Mouse (Mus musculus) intestine, postnatal 0 days (tissue): ENCODE measurements around the gene Gm21671. TPM values are rescaled to one million over a fixed set of nuclear protein-coding genes. Genes with fewer than 3 reads are reported as not detected.
"Not testable (repeated sequence)": the region's sequence is repeated elsewhere in the genome, so short reads cannot be mapped to it uniquely, and the experiment has no call there.

Experiments
- ATAC-seq: fragments of 200-750 bp; cut with Nextera tagmentation; 2 replicates; pipeline ENCODE4 v1.8.0; 2017; ENCODE audit warnings: mild to moderate bottlenecking, moderate TSS enrichment, moderate library complexity
- H3K27ac ChIP-seq: fragments of 300-500 bp; sonication (generic); 2 replicates; pipeline ENCODE4 v1.5.1; 2014; ENCODE audit warnings: mild to moderate bottlenecking, low read depth, low read length, moderate library complexity
- H3K27me3 ChIP-seq: fragments of 300-500 bp; sonication (generic); replicated peaks from 2 replicates; pipeline ENCODE4 v1.6.1; 2014; ENCODE audit warnings: low read length, mixed read lengths; ENCODE audit not compliant: control insufficient read depth, insufficient read depth
- H3K36me3 ChIP-seq: fragments of 300-500 bp; sonication (generic); 2 replicates; pipeline ENCODE4 v1.6.1; 2014; ENCODE audit warnings: mild to moderate bottlenecking, moderate library complexity; ENCODE audit not compliant: control insufficient read depth, insufficient read depth
- H3K4me1 ChIP-seq: fragments of 300-500 bp; sonication (generic); replicated peaks from 2 replicates; pipeline ENCODE4 v1.6.1; 2014; ENCODE audit warnings: antibody characterized with exemption, low read length, mixed read lengths; ENCODE audit not compliant: control insufficient read depth, insufficient read depth
- H3K4me2 ChIP-seq: fragments of 300-500 bp; sonication (generic); replicated peaks from 2 replicates; pipeline ENCODE4 v1.6.1; 2014; ENCODE audit warnings: low read depth, mild to moderate bottlenecking, moderate library complexity
- H3K4me3 ChIP-seq: fragments of 300-500 bp; sonication (generic); 2 replicates; pipeline ENCODE4 v1.5.1; 2014; ENCODE audit warnings: low read depth, low read length
- H3K9ac ChIP-seq: fragments of 300-500 bp; sonication (generic); 2 replicates; pipeline ENCODE4 v1.6.1; 2014; ENCODE audit warnings: mild to moderate bottlenecking, low read depth, low read length
- H3K9me3 ChIP-seq: fragments of 300-500 bp; sonication (generic); 2 replicates; pipeline ENCODE4 v1.6.1; 2016; ENCODE audit warnings: mixed run types; ENCODE audit not compliant: control insufficient read depth
- WGBS: fragments of 180-500 bp; shearing (Covaris S2); extraction: QIAGEN DNeasy Blood & Tissue Kit; methylation state at CpG from one replicate; pipeline ENCODE4 v1.1.7; 2014; 5-methylcytosine and 5-hydroxymethylcytosine counted together
- polyA plus RNA-seq: library from polyadenylated mRNA; unstranded; fragments of >200 nt; fragmentation: Nextera tagmentation; extraction: Ambion mirVana; gene quantifications from 2 replicates; pipeline ENCODE4 v1.2.1, GENCODE M21; 2015

Gm21671 gene
- not detected in 2 replicates for polyA plus RNA-seq

GRCm38 (mm10) chr5:25954317-25954716 lies at the start of gene Gm21671:
Gm21671 (minus strand) TSS chr5:25954417.
- not testable (repeated sequence) for H3K36me3 ChIP-seq, ATAC-seq, H3K27me3 ChIP-seq, H3K9ac ChIP-seq, H3K4me3 ChIP-seq, H3K4me1 ChIP-seq, H3K27ac ChIP-seq, H3K4me2 ChIP-seq, H3K9me3 ChIP-seq
- 74% methylated on average over 2 of the region's 2 CpGs for WGBS

GRCm38 (mm10) chr5:25988550-25988949 lies 34.3 kb upstream of the Gm21671 start, which contains the start of gene Gm21698:
Gm21698 (minus strand) TSS chr5:25988650.
- not testable (repeated sequence) for H3K27ac ChIP-seq, H3K4me2 ChIP-seq, H3K9ac ChIP-seq, H3K27me3 ChIP-seq, H3K36me3 ChIP-seq, ATAC-seq, H3K4me3 ChIP-seq, H3K4me1 ChIP-seq, H3K9me3 ChIP-seq
- no CpG with 5 or more reads among the region's 3 CpGs for WGBS

DNA sequence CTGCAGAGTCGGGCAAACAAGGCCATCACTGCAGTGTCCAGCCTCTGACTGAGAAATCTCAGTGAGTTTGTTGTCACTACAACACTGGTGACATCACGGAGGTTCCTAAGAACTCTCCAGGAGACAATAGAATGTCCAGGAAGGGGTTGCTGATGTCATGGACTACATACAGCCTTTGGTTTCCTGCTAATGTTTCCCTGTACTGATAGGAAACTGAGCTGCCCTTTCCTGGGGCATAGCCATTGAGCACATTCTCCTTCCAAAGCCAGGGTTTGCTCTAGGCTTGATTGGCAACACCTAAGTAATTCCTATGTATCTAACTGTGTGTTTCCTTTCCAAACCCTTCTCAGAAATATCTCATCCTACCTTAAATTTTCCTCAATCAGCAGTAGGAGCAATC lies 18.3 kb upstream of the Gm21671 start, which contains the start of gene Gm21680:
TSS of gene Gm21680 (minus strand) at position 101 of the 400 bp plus-strand sequence.
- H3K27me3 ChIP-seq, H3K27ac ChIP-seq, H3K9ac ChIP-seq, ATAC-seq, H3K4me2 ChIP-seq, H3K4me1 ChIP-seq, H3K4me3 ChIP-seq, H3K9me3 ChIP-seq, H3K36me3 ChIP-seq: not testable (repeated sequence)
- no CpG with 5 or more reads among the region's 2 CpGs for WGBS

DNA sequence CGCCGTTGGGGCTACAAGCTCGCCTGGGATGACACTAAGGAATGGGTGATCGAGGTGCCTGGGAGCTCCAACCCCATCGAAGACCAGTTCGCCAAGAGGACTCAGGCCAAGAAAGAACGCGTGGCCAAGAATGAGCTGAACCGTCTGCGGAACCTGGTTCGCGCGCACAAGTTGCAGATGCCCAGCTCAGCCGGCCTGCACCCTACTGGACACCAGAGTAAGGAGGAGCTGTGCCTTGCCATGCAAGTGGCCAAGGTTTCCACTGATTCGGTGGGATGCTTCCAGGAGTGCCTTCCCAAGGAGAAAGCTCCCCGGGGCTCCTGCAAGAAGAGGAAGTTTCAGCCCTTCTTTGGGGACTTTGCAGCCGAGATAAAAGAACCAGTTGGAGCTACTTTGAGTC lies 2.8 kb upstream of the Gm21671 start:
- H3K27ac ChIP-seq, H3K9me3 ChIP-seq, H3K9ac ChIP-seq, H3K4me1 ChIP-seq, ATAC-seq, H3K4me3 ChIP-seq, H3K36me3 ChIP-seq, H3K4me2 ChIP-seq, H3K27me3 ChIP-seq: not testable (repeated sequence)
- WGBS = 50% methylated on average over 16 of the region's 17 CpGs

DNA sequence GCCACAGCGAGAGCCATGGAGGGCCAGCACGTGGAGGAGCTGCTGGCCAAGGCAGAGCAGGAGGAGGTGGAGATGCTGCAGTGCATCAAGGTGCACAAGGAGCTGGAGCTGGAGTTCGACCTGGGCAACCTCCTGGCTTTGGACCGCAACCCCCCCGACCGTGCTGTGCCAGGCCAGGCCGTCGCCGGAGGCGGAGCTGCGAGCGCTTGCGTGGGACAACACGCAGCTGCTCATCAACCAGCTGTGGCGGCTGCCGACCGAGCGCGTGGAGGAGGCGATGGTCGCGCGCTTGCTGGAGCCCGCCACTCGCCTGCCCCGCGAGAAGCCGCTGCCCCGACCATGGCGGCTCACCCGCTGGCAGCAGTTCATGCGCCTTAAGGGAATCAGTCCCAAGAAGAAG lies 2.4 kb upstream of the Gm21671 start:
- H3K4me3 ChIP-seq, H3K27me3 ChIP-seq, H3K4me1 ChIP-seq, ATAC-seq, H3K27ac ChIP-seq, H3K36me3 ChIP-seq, H3K9ac ChIP-seq, H3K9me3 ChIP-seq, H3K4me2 ChIP-seq: not testable (repeated sequence)
- WGBS = 30% methylated on average over 26 of the region's 32 CpGs

GRCm38 (mm10) chr5:25945391-25945790 lies 8.8 kb downstream of the Gm21671 start:
- H3K27me3 ChIP-seq, H3K4me2 ChIP-seq, H3K27ac ChIP-seq, H3K9me3 ChIP-seq, H3K9ac ChIP-seq, H3K4me1 ChIP-seq, ATAC-seq, H3K36me3 ChIP-seq, H3K4me3 ChIP-seq: not testable (repeated sequence)
- 84% methylated on average over 2 of the region's 2 CpGs for WGBS

DNA sequence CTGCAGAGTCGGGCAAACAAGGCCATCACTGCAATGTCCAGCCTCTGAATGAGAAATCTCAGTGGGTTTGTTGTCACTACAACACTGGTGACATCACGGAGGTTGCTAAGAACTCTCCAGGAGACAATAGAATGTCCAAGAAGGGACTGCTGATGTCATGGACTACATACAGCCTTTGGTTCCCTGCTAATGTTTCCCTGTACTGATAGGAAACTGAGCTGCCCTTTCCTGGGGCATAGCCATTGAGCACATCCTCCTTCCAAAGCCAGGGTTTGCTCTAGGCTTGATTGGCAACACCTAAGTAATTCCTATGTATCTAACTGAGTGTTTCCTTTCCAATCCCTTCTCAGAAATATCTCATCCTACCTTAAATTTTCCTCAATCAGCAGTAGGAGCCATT lies 11.9 kb downstream of the Gm21671 start, which contains the start of gene Gm21663:
TSS of gene Gm21663 (minus strand) at position 101 of the 400 bp plus-strand sequence.
- WGBS = 48% methylated on average over 2 of the region's 2 CpGs
- H3K27ac ChIP-seq, H3K9ac ChIP-seq, H3K4me3 ChIP-seq, H3K4me1 ChIP-seq, ATAC-seq, H3K4me2 ChIP-seq, H3K36me3 ChIP-seq, H3K27me3 ChIP-seq, H3K9me3 ChIP-seq: not testable (repeated sequence)

Other genes with a start within 250 kb of the Gm21671 start
- gene Xrcc2, start 248.6 kb downstream of the Gm21671 start, polyA plus RNA-seq = 1.2 and 1.6 TPM in 2 replicates
- 1.4 and 1.7 TPM in 2 replicates for gene Actr3b, start 194.4 kb downstream of the Gm21671 start, polyA plus RNA-seq
- not detected in 2 replicates for gene Gm21663, start 12.0 kb downstream of the Gm21671 start, polyA plus RNA-seq
- gene Gm21680, start 18.2 kb upstream of the Gm21671 start, polyA plus RNA-seq = not detected in 2 replicates
- not detected in 2 replicates for gene Gm21698, start 34.2 kb upstream of the Gm21671 start, polyA plus RNA-seq
- gene Gm1979, start 50.4 kb upstream of the Gm21671 start, polyA plus RNA-seq = not detected in 2 replicates
- gene Gm5862, start 68.5 kb upstream of the Gm21671 start, polyA plus RNA-seq = not detected in 2 replicates
- not detected in 2 replicates for gene Speer4a, start 85.1 kb upstream of the Gm21671 start, polyA plus RNA-seq
- not detected in 2 replicates for gene Gm7347, start 104.2 kb upstream of the Gm21671 start, polyA plus RNA-seq
- gene Gm10471, start 134.9 kb upstream of the Gm21671 start, polyA plus RNA-seq = not detected in 2 replicates
- not detected in 2 replicates for gene 5031410I06Rik, start 150.9 kb upstream of the Gm21671 start, polyA plus RNA-seq
- not detected in 2 replicates for gene Gm10220, start 167.0 kb upstream of the Gm21671 start, polyA plus RNA-seq